Mouse (Mus musculus): ENCODE data around the gene Stx18. TPM values are rescaled to one million over a fixed set of nuclear protein-coding genes. Genes with fewer than 3 reads are reported as not detected.
A peak's percentile ranks its signal among the peaks of the same experiment; 100 is the strongest.

Stx18 gene
- polyA plus RNA-seq, 1 experiment from 2014 or later = 34.0 TPM

- WGBS = 33% methylated on average over 8 of the region's 8 CpGs
- no peak overlapping the region for H3K4me2 ChIP-seq (ENCODE audit: low read length)
- H3K36me3 ChIP-seq (ENCODE audit: control insufficient read depth, insufficient read depth, low read length) = no peaks in the 10 kb centered on the region
- no peaks in the 10 kb centered on the region for H3K9me3 ChIP-seq (ENCODE audit: control insufficient read depth, low read length)
- no peak overlapping the region for H3K4me3 ChIP-seq (ENCODE audit: low read depth, low read length)
- H3K9ac ChIP-seq (ENCODE audit: low read length) = no peak overlapping the region
- peaks cover 18% of the 10 kb centered on the region for H3K4me1 ChIP-seq (replicated peaks; ENCODE audit: control insufficient read depth, insufficient read depth, low read length)
- ATAC-seq (replicated peaks; ENCODE audit: low FRiP score, low TSS enrichment, low read depth) = no peak
- DNase-seq (ENCODE audit: low spot score) = no peak
- no peaks in the 10 kb centered on the region for H3K27me3 ChIP-seq (replicated peaks; ENCODE audit: control insufficient read depth, insufficient read depth, low read length)
- H3K27ac ChIP-seq (ENCODE audit: low read depth) = no peak overlapping the region
Measured at GRCm38 (mm10) chr5:38084616-38085015, 46.1 kb downstream of the Stx18 start.

- Histone ChIP-seq H3K4me3 (ENCODE audit: low read depth, low read length) (no peak overlapping the region), H3K4me1 (replicated peaks; ENCODE audit: control insufficient read depth, insufficient read depth, low read length) (peaks cover 18% of the 10 kb centered on the region), H3K36me3 (ENCODE audit: control insufficient read depth, insufficient read depth, low read length) (no peaks in the 10 kb centered on the region), H3K4me2 (ENCODE audit: low read length) (no peak overlapping the region), H3K9ac (ENCODE audit: low read length) (no peak overlapping the region), H3K27ac (ENCODE audit: low read depth) (no peak overlapping the region), H3K27me3 (replicated peaks; ENCODE audit: control insufficient read depth, insufficient read depth, low read length) (no peaks in the 10 kb centered on the region), H3K9me3 (ENCODE audit: control insufficient read depth, low read length) (no peaks in the 10 kb centered on the region)
- DNase-seq (ENCODE audit: low spot score) (peak; percentile 58), ATAC-seq (replicated peaks; ENCODE audit: low FRiP score, low TSS enrichment, low read depth) (no peak)
- 23% methylated on average over 10 of the region's 10 CpGs for WGBS
Measured at GRCm38 (mm10) chr5:38085561-38086392, 47.2 kb downstream of the Stx18 start.

GRCm38 (mm10) chr5:38090111-38090510 lies 51.6 kb downstream of the Stx18 start:
- Histone ChIP-seq H3K36me3 (ENCODE audit: control insufficient read depth, insufficient read depth, low read length) (no peaks in the 10 kb centered on the region), H3K4me2 (ENCODE audit: low read length) (no peak overlapping the region), H3K4me3 (ENCODE audit: low read depth, low read length) (no peak overlapping the region), H3K27ac (ENCODE audit: low read depth) (no peak overlapping the region), H3K4me1 (replicated peaks; ENCODE audit: control insufficient read depth, insufficient read depth, low read length) (no peaks in the 10 kb centered on the region; the same call in 1 of the 2 replicates), H3K27me3 (replicated peaks; ENCODE audit: control insufficient read depth, insufficient read depth, low read length) (no peaks in the 10 kb centered on the region), H3K9ac (ENCODE audit: low read length) (no peak overlapping the region), H3K9me3 (ENCODE audit: control insufficient read depth, low read length) (no peaks in the 10 kb centered on the region)
- DNase-seq (ENCODE audit: low spot score) = no peak
- no peak for ATAC-seq (replicated peaks; ENCODE audit: low FRiP score, low TSS enrichment, low read depth)
- WGBS = 77% methylated on average over 3 of the region's 3 CpGs

GRCm38 (mm10) chr5:38090581-38090980 lies 52.0 kb downstream of the Stx18 start:
- no peaks in the 10 kb centered on the region for H3K36me3 ChIP-seq (ENCODE audit: control insufficient read depth, insufficient read depth, low read length)
- DNase-seq (ENCODE audit: low spot score) (no peak), ATAC-seq (replicated peaks; ENCODE audit: low FRiP score, low TSS enrichment, low read depth) (no peak)
- H3K4me3 ChIP-seq (ENCODE audit: low read depth, low read length) = no peak overlapping the region
- no peak overlapping the region for H3K27ac ChIP-seq (ENCODE audit: low read depth)
- no peaks in the 10 kb centered on the region; the same call in 1 of the 2 replicates for H3K4me1 ChIP-seq (replicated peaks; ENCODE audit: control insufficient read depth, insufficient read depth, low read length)
- no peak overlapping the region for H3K9ac ChIP-seq (ENCODE audit: low read length)
- H3K9me3 ChIP-seq (ENCODE audit: control insufficient read depth, low read length) = no peaks in the 10 kb centered on the region
- 66% methylated on average over 3 of the region's 3 CpGs for WGBS
- H3K27me3 ChIP-seq (replicated peaks; ENCODE audit: control insufficient read depth, insufficient read depth, low read length) = no peaks in the 10 kb centered on the region
- no peak overlapping the region for H3K4me2 ChIP-seq (ENCODE audit: low read length)

- 79% methylated on average over 8 of the region's 8 CpGs for WGBS
- Histone ChIP-seq H3K36me3 (ENCODE audit: control insufficient read depth, insufficient read depth, low read length) (no peaks in the 10 kb centered on the region), H3K9me3 (ENCODE audit: control insufficient read depth, low read length) (no peaks in the 10 kb centered on the region), H3K4me2 (ENCODE audit: low read length) (no peak overlapping the region), H3K27ac (ENCODE audit: low read depth) (no peak overlapping the region), H3K9ac (ENCODE audit: low read length) (no peak overlapping the region), H3K4me3 (ENCODE audit: low read depth, low read length) (no peak overlapping the region), H3K4me1 (replicated peaks; ENCODE audit: control insufficient read depth, insufficient read depth, low read length) (no peaks in the 10 kb centered on the region), H3K27me3 (replicated peaks; ENCODE audit: control insufficient read depth, insufficient read depth, low read length) (no peaks in the 10 kb centered on the region)
- no peak for ATAC-seq (replicated peaks; ENCODE audit: low FRiP score, low TSS enrichment, low read depth)
- no peak for DNase-seq (ENCODE audit: low spot score)
Measured at GRCm38 (mm10) chr5:38091046-38091965, 52.8 kb downstream of the Stx18 start.

GRCm38 (mm10) chr5:38091966-38092304 lies 53.4 kb downstream of the Stx18 start:
- no peak for ATAC-seq (replicated peaks; ENCODE audit: low FRiP score, low TSS enrichment, low read depth)
- no peak for DNase-seq (ENCODE audit: low spot score)
- 76% methylated on average over 2 of the region's 2 CpGs for WGBS

GRCm38 (mm10) chr5:38094331-38094730 lies 55.8 kb downstream of the Stx18 start:
- H3K27ac ChIP-seq (ENCODE audit: low read depth) = no peak overlapping the region
- no peaks in the 10 kb centered on the region for H3K36me3 ChIP-seq (ENCODE audit: control insufficient read depth, insufficient read depth, low read length)
- H3K27me3 ChIP-seq (replicated peaks; ENCODE audit: control insufficient read depth, insufficient read depth, low read length) = no peaks in the 10 kb centered on the region
- H3K9ac ChIP-seq (ENCODE audit: low read length) = no peak overlapping the region
- DNase-seq (ENCODE audit: low spot score) (no peak), ATAC-seq (replicated peaks; ENCODE audit: low FRiP score, low TSS enrichment, low read depth) (no peak)
- H3K4me1 ChIP-seq (replicated peaks; ENCODE audit: control insufficient read depth, insufficient read depth, low read length) = no peaks in the 10 kb centered on the region
- WGBS = 88% methylated on average over 2 of the region's 2 CpGs
- H3K9me3 ChIP-seq (ENCODE audit: control insufficient read depth, low read length) = no peaks in the 10 kb centered on the region
- H3K4me2 ChIP-seq (ENCODE audit: low read length) = no peak overlapping the region
- no peak overlapping the region for H3K4me3 ChIP-seq (ENCODE audit: low read depth, low read length)

More at GRCm38 (mm10) chr5:38091966-38092304, 53.4 kb downstream of the Stx18 start:
- no peaks in the 10 kb centered on the region for H3K27me3 ChIP-seq (replicated peaks; ENCODE audit: control insufficient read depth, insufficient read depth, low read length)
- no peak overlapping the region for H3K27ac ChIP-seq (ENCODE audit: low read depth)
- H3K36me3 ChIP-seq (ENCODE audit: control insufficient read depth, insufficient read depth, low read length) = no peaks in the 10 kb centered on the region
- no peaks in the 10 kb centered on the region for H3K9me3 ChIP-seq (ENCODE audit: control insufficient read depth, low read length)
- no peak overlapping the region for H3K4me2 ChIP-seq (ENCODE audit: low read length)
- no peak overlapping the region for H3K9ac ChIP-seq (ENCODE audit: low read length)
- H3K4me3 ChIP-seq (ENCODE audit: low read depth, low read length) = no peak overlapping the region
- no peaks in the 10 kb centered on the region for H3K4me1 ChIP-seq (replicated peaks; ENCODE audit: control insufficient read depth, insufficient read depth, low read length)

- H3K36me3 ChIP-seq (ENCODE audit: control insufficient read depth, insufficient read depth, low read length) = no peaks in the 10 kb centered on the region
- no peak overlapping the region for H3K4me2 ChIP-seq (ENCODE audit: low read length)
- no peak overlapping the region for H3K4me3 ChIP-seq (ENCODE audit: low read depth, low read length)
- no peak overlapping the region for H3K27ac ChIP-seq (ENCODE audit: low read depth)
- 70% methylated on average over 4 of the region's 4 CpGs for WGBS
- DNase-seq (ENCODE audit: low spot score) (no peak), ATAC-seq (replicated peaks; ENCODE audit: low FRiP score, low TSS enrichment, low read depth) (no peak)
- no peaks in the 10 kb centered on the region for H3K4me1 ChIP-seq (replicated peaks; ENCODE audit: control insufficient read depth, insufficient read depth, low read length)
- H3K9ac ChIP-seq (ENCODE audit: low read length) = no peak overlapping the region
- no peaks in the 10 kb centered on the region for H3K9me3 ChIP-seq (ENCODE audit: control insufficient read depth, low read length)
- H3K27me3 ChIP-seq (replicated peaks; ENCODE audit: control insufficient read depth, insufficient read depth, low read length) = no peaks in the 10 kb centered on the region
Measured at GRCm38 (mm10) chr5:38097501-38098093, 59.1 kb downstream of the Stx18 start.

All from intestine, embryonic 14.5 days (tissue).